Mouse (Mus musculus): ENCODE results near the gene Dntt. TPM values are rescaled to one million over a fixed set of nuclear protein-coding genes. Genes with fewer than 3 reads are reported as not detected.

Gene Dntt
- polyA plus RNA-seq, 1 experiment from 2014 or later, result 0.06 TPM

DNA sequence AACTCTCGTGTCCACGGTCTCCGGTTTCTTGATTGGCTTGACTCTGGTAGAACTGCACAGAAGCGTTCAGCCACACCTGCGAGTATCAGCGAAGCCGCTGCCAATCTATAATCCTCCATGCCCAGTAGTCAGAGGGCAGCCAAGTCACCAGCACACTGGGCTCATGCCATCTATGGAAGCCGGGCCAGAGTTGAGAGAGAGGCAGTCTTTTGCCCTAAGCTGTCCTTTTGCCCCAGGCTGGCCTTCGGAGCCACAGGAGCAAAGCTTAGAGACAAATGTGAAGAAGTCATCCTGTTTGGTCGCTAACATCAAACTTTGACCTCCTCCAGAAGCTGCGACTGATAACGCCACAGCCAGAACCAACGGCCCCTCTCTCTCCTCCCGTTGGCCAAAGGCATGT is 54.6 kb downstream of the Dntt start:
- peaks cover 15% of the 10 kb centered on the region for H3K27me3 ChIP-seq (replicated peaks)
- no peak overlapping the region for H3K27ac ChIP-seq
- no peak overlapping the region for H3K4me3 ChIP-seq
- H3K9ac ChIP-seq, result no peak overlapping the region
- H3K36me3 ChIP-seq, result no peaks in the 10 kb centered on the region
- ATAC-seq, result no peak
- H3K9me3 ChIP-seq (replicated peaks), result no peaks in the 10 kb centered on the region
- 67% methylated on average over 14 of the region's 14 CpGs for WGBS (ENCODE audit: insufficient replicate concordance)
- no peak overlapping the region for H3K4me2 ChIP-seq
- H3K4me1 ChIP-seq, result no peaks in the 10 kb centered on the region

- Histone ChIP-seq H3K9ac (no peak overlapping the region), H3K27ac (no peak overlapping the region), H3K36me3 (no peaks in the 10 kb centered on the region), H3K4me3 (no peak overlapping the region), H3K9me3 (replicated peaks) (no peaks in the 10 kb centered on the region), H3K27me3 (replicated peaks) (peaks cover 25% of the 10 kb centered on the region), H3K4me1 (no peaks in the 10 kb centered on the region), H3K4me2 (no peak overlapping the region)
- ATAC-seq, result no peak
- 61% methylated on average over 6 of the region's 6 CpGs for WGBS (ENCODE audit: insufficient replicate concordance)
Observed at GRCm38 (mm10) chr19:41086289-41086688, 57.2 kb downstream of the Dntt start.

DNA sequence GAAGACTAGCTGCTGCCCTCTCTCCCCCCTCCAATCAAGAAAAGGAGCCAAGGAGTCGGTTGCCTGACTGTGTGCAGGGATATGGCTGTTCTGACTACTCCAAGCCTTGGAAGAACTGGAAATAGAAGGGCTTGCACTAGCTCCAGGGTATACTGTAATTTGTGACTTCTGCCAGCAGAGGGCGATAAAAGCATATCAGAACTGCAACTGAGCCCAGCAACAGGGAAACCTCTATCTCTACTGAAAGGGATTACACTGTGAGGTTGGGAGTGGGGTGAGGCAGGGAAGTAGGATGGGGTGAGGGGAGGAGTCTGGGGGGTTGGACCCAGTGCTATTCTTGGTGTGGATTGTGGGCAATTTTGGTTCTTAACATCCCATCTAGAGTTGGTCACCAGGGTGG is 57.6 kb downstream of the Dntt start:
- WGBS (ENCODE audit: insufficient replicate concordance), result 3% methylated on average over 2 of the region's 2 CpGs

DNA sequence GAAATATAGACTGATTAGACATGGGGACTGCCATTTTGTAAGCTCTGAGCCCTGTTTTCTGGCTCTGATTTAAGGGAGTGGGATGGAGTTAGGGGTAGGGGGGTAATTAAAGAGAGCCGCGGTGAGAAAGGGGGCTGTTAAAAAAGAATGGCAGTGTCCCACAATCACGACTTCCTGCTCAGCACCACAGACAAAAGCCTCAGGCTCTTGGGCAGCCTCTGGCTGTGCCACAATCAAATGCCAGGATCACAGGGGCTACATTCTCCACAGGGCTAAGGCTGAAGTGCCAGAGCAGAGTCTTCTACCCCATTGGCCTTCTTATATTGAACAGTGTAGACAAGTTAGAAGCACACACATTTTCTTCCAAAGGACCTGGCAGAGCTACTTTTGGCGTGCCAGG is 58.8 kb downstream of the Dntt start:
- Histone ChIP-seq H3K4me3 (no peak overlapping the region), H3K4me1 (0 out of 2 replicates have a peak, but pooled peaks cover 3% of the 10 kb centered on the region), H3K9ac (no peak overlapping the region), H3K4me2 (peak overlapping the region; percentile 9; the same call in 1 of the 2 replicates), H3K36me3 (no peaks in the 10 kb centered on the region), H3K9me3 (replicated peaks) (no peaks in the 10 kb centered on the region), H3K27me3 (replicated peaks) (peaks cover 25% of the 10 kb centered on the region), H3K27ac (no peak overlapping the region)
- no peak for ATAC-seq
- WGBS (ENCODE audit: insufficient replicate concordance), result 36% methylated on average over 4 of the region's 4 CpGs

More for the DNA sequence above, 57.6 kb downstream of the Dntt start:
- no peak overlapping the region for H3K9ac ChIP-seq
- H3K9me3 ChIP-seq (replicated peaks), result no peaks in the 10 kb centered on the region
- H3K4me3 ChIP-seq, result no peak overlapping the region
- no peak for ATAC-seq
- no peak overlapping the region for H3K4me2 ChIP-seq
- H3K27ac ChIP-seq, result no peak overlapping the region
- H3K4me1 ChIP-seq, result no peaks in the 10 kb centered on the region
- H3K36me3 ChIP-seq, result no peaks in the 10 kb centered on the region
- H3K27me3 ChIP-seq (replicated peaks), result peaks cover 25% of the 10 kb centered on the region

GRCm38 (mm10) chr19:41088491-41088890 is 59.4 kb downstream of the Dntt start:
- no peak overlapping the region for H3K27ac ChIP-seq
- peak overlapping the region; percentile 9 for H3K4me2 ChIP-seq
- H3K27me3 ChIP-seq (replicated peaks), result peaks cover 25% of the 10 kb centered on the region
- no peak overlapping the region for H3K4me3 ChIP-seq
- no peak overlapping the region for H3K9ac ChIP-seq
- WGBS (ENCODE audit: insufficient replicate concordance), result 23% methylated on average over 18 of the region's 18 CpGs
- H3K4me1 ChIP-seq, result 0 out of 2 replicates have a peak, but pooled peaks cover 3% of the 10 kb centered on the region
- no peak for ATAC-seq
- no peaks in the 10 kb centered on the region for H3K9me3 ChIP-seq (replicated peaks)
- no peaks in the 10 kb centered on the region for H3K36me3 ChIP-seq

DNA sequence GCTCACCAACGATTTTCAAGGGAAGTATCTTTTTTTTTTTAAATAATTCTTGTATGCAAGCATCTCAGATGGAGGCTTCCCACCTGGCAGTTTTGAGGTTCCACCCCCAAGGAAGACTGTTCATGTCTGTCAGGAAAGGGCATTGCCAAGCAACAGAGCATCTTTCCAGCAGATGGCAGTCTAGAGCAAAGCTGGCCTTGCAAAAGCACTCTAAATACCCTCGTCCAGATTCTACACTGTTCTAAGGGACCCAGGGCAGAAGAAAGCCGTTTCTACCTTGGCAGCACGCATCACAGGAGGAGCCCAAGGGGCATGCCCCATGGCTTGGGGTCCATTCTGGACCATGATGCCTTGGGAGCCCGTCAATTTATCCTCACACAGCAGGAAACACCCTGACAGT is 60.8 kb downstream of the Dntt start:
- 0 out of 2 replicates have a peak, but pooled peaks cover 3% of the 10 kb centered on the region for H3K4me1 ChIP-seq
- no peak for ATAC-seq

GRCm38 (mm10) chr19:41091901-41092300 is 62.8 kb downstream of the Dntt start:
- Histone ChIP-seq H3K4me3 (no peak overlapping the region), H3K9ac (no peak overlapping the region), H3K9me3 (replicated peaks) (no peaks in the 10 kb centered on the region), H3K36me3 (no peaks in the 10 kb centered on the region), H3K27ac (no peak overlapping the region), H3K4me2 (no peak overlapping the region), H3K27me3 (replicated peaks) (peaks cover 25% of the 10 kb centered on the region), H3K4me1 (0 out of 2 replicates have a peak, but pooled peaks cover 3% of the 10 kb centered on the region)
- WGBS (ENCODE audit: insufficient replicate concordance), result 12% methylated on average over 2 of the region's 2 CpGs
- no peak for ATAC-seq

More for the DNA sequence above, 60.8 kb downstream of the Dntt start:
- Histone ChIP-seq H3K9me3 (replicated peaks) (no peaks in the 10 kb centered on the region), H3K4me3 (no peak overlapping the region), H3K9ac (no peak overlapping the region), H3K27ac (no peak overlapping the region), H3K27me3 (replicated peaks) (peaks cover 25% of the 10 kb centered on the region), H3K4me2 (no peak overlapping the region), H3K36me3 (no peaks in the 10 kb centered on the region)
- WGBS (ENCODE audit: insufficient replicate concordance), result 5% methylated on average over 5 of the region's 5 CpGs

DNA sequence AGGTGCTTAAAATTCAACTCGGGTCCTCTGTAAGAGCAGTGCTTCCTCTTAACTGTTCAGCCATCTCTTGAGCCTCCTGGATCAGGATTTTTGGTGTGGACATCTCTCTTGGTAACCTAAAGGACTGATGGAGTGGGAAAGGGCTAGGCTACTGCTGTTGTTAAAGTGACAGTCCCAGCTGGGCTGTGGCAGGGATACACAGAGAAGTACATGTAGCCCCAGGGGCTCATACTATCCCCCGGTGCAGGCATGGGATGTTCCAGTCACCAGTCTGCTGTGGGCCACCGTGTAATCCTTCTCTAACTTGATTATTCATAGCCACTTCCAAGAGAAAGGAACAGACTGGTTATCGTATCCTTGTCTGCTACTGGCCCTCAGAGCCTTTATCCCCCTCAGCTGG is 68.0 kb downstream of the Dntt start:
- Histone ChIP-seq H3K4me3 (no peak overlapping the region), H3K36me3 (no peaks in the 10 kb centered on the region), H3K27me3 (replicated peaks) (no peaks in the 10 kb centered on the region), H3K9ac (no peak overlapping the region), H3K4me2 (no peak overlapping the region), H3K9me3 (replicated peaks) (no peaks in the 10 kb centered on the region), H3K4me1 (0 out of 2 replicates have a peak, but pooled peaks cover 3% of the 10 kb centered on the region), H3K27ac (no peak overlapping the region)
- no peak for ATAC-seq
- 64% methylated on average over 4 of the region's 4 CpGs for WGBS (ENCODE audit: insufficient replicate concordance)

GRCm38 (mm10) chr19:41100863-41101262 is 71.8 kb downstream of the Dntt start:
- no peak for ATAC-seq
- Histone ChIP-seq H3K4me2 (no peak overlapping the region), H3K4me3 (no peak overlapping the region), H3K36me3 (no peaks in the 10 kb centered on the region), H3K4me1 (no peaks in the 10 kb centered on the region), H3K27me3 (replicated peaks) (no peaks in the 10 kb centered on the region), H3K9ac (no peak overlapping the region), H3K27ac (no peak overlapping the region), H3K9me3 (replicated peaks) (no peaks in the 10 kb centered on the region)
- WGBS (ENCODE audit: insufficient replicate concordance), result 72% methylated on average over 7 of the region's 7 CpGs

- no peak overlapping the region for H3K27ac ChIP-seq
- H3K4me3 ChIP-seq, result no peak overlapping the region
- H3K4me2 ChIP-seq, result no peak overlapping the region
- no peaks in the 10 kb centered on the region for H3K4me1 ChIP-seq
- WGBS (ENCODE audit: insufficient replicate concordance), result 75% methylated on average over 8 of the region's 8 CpGs
- H3K36me3 ChIP-seq, result no peaks in the 10 kb centered on the region
- no peaks in the 10 kb centered on the region for H3K9me3 ChIP-seq (replicated peaks)
- H3K27me3 ChIP-seq (replicated peaks), result no peaks in the 10 kb centered on the region
- no peak overlapping the region for H3K9ac ChIP-seq
- ATAC-seq, result no peak
Observed at GRCm38 (mm10) chr19:41101390-41101789, 72.3 kb downstream of the Dntt start.

DNA sequence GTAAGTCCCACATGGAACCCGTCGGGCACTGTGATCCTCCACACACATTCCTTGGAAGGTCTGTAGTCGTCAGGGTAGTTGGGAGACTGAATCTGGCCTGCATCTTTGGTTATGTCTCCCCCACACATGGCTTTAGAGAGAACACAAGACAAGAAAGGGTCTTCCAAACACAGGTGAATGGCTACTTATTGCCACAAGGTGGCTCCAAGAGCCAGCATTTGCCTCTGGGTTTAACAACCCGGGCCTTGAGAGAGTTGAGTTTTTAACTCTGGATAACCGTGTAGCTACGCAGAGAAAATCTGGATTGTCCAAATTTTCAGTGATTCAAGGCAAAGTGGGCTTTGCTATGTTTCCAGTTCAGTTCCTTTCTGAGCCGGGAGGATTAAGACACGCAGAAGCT is 75.8 kb downstream of the Dntt start:
- Histone ChIP-seq H3K9ac (no peak overlapping the region), H3K4me1 (no peaks in the 10 kb centered on the region), H3K4me2 (no peak overlapping the region), H3K4me3 (no peak overlapping the region), H3K27ac (no peak overlapping the region), H3K9me3 (replicated peaks) (no peaks in the 10 kb centered on the region), H3K36me3 (no peaks in the 10 kb centered on the region), H3K27me3 (replicated peaks) (no peaks in the 10 kb centered on the region)
- 44% methylated on average over 8 of the region's 8 CpGs for WGBS (ENCODE audit: insufficient replicate concordance)
- no peak for ATAC-seq

DNA sequence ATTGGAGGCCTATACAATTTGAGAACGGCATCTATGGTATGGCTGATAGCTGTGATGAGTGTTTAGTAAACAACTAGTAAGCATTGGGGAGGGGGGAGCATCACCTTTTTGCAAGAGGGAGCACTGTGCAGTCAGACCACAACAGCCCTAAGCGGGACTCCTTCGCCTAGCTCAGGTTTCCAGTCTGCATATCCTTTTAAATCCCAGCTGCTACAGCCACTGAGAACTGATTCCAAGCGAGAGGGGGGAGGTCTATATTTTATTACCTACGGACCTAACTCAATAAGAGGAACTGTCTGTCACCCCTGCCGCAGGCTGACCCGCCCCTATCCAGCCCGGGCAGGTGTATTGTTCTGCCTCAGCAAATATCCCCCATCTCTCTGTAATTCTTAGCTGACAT is 78.5 kb downstream of the Dntt start:
- Histone ChIP-seq H3K4me3 (no peak overlapping the region), H3K27ac (no peak overlapping the region), H3K27me3 (replicated peaks) (no peaks in the 10 kb centered on the region), H3K9me3 (replicated peaks) (no peaks in the 10 kb centered on the region), H3K4me1 (no peaks in the 10 kb centered on the region), H3K36me3 (no peaks in the 10 kb centered on the region), H3K9ac (no peak overlapping the region), H3K4me2 (no peak overlapping the region)
- 61% methylated on average over 8 of the region's 8 CpGs for WGBS (ENCODE audit: insufficient replicate concordance)
- ATAC-seq, result no peak

GRCm38 (mm10) chr19:41108666-41109065 is 79.6 kb downstream of the Dntt start:
- H3K4me3 ChIP-seq, result no peak overlapping the region
- no peak overlapping the region for H3K4me2 ChIP-seq
- no peak overlapping the region for H3K9ac ChIP-seq
- no peaks in the 10 kb centered on the region for H3K36me3 ChIP-seq
- H3K27ac ChIP-seq, result no peak overlapping the region
- H3K27me3 ChIP-seq (replicated peaks), result no peaks in the 10 kb centered on the region
- no peaks in the 10 kb centered on the region for H3K9me3 ChIP-seq (replicated peaks)
- no peaks in the 10 kb centered on the region for H3K4me1 ChIP-seq
- WGBS (ENCODE audit: insufficient replicate concordance), result 75% methylated on average over 7 of the region's 7 CpGs
- no peak for ATAC-seq
